Mouse (Mus musculus) G1E (cell line): ENCODE data around the gene Dcun1d4.

Experiments
- CTCF ChIP-seq: IDR thresholded peaks from 2 replicates; pipeline ENCODE4 v1.5.1; 2012; ENCODE audit warnings: low read depth, low read length, inconsistent platforms, mixed read lengths
- GATA1 ChIP-seq: IDR thresholded peaks from 2 replicates; pipeline ENCODE4 v1.6.1; 2012; ENCODE audit warnings: borderline replicate concordance, low read length, inconsistent platforms, mixed read lengths
- POLR2AphosphoS5 ChIP-seq: IDR thresholded peaks from 2 replicates; pipeline ENCODE4 v1.6.1; 2012; ENCODE audit warnings: low read depth, low read length, inconsistent platforms; ENCODE audit not compliant: insufficient replicate concordance
- TAL1 ChIP-seq: conservative IDR thresholded peaks from 2 replicates; pipeline ENCODE4 v1.6.1; 2012; ENCODE audit warnings: low read depth, low read length, inconsistent platforms, mixed read lengths

DNA sequence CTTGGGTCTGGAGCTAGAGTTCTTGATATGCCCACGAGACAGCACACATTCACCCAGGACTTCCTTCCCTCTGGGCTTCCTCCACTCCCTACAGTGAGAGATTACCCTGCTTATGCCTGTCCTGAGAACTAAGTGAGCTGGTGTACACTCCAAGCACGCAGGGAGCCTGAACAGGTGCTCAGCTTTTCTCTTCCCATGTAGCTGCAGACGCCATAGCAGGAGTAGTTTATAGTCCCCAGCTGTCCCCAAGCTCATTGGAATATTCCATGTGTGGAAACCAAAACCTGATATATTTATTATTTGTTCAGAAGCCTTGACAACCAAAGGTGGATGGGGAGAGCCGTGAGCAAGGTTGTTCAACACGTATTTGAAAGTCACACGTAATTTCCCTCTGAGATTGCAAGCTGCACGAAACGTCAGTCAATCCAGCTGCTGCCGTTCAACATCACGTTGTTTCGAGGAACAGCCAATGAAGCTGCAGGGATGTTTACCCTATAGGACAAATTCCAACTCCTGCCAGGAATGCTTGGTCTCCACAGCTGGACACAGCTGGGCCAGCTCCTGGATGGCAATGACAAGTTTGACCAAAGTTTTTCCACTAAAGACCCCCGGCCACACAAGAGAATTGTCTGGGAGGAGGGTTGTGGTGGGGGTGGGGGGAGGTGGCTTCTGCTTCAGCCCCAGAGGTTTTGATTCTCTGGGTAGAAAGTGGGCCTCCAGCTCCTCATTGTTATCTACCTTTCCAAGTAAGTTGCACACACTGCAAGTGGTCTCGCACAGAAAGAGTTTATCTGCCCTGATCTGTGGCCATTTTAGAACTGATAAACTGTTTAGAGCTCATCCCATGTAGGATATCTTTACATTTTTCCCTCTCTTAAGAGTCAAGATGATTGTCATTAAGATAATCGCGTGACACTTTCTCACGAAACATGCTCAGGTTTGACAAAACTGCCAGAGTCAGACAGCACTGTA is 12.1 kb upstream of the Dcun1d4 start:
- TF ChIP-seq CTCF, result no peak
- no peak for TF ChIP-seq GATA1
- no peak for TF ChIP-seq TAL1
- TF ChIP-seq POLR2AphosphoS5, result no peak
